Mouse (Mus musculus): Measurements from ENCODE around the gene Cdh13. TPM values are rescaled to one million over a fixed set of nuclear protein-coding genes. Genes with fewer than 3 reads are reported as not detected.

The Cdh13 gene
- total RNA-seq (2022) = 10 to 100 TPM in 1 of 4 experiments, 1 to 10 TPM in 3; 6.9 to 11.9 (median 7.5) TPM

GRCm38 (mm10) chr8:118283600-118284111 is at the start of gene Cdh13:
Gene Cdh13, plus strand, starts transcription at chr8:118283733.
- no peak for DNase-seq

- DNase-seq = no peak
Observed at GRCm38 (mm10) chr8:118235626-118236025, 47.9 kb upstream of the Cdh13 start.

- DNase-seq = peak; percentile 79
Observed at GRCm38 (mm10) chr8:118237150-118237620, 46.3 kb upstream of the Cdh13 start.

GRCm38 (mm10) chr8:118238156-118238555 is 45.4 kb upstream of the Cdh13 start:
- DNase-seq = peak; percentile 30

GRCm38 (mm10) chr8:118239186-118239585 is 44.3 kb upstream of the Cdh13 start:
- DNase-seq = peak; percentile 67

GRCm38 (mm10) chr8:118249319-118249718 is 34.2 kb upstream of the Cdh13 start:
- no peak for DNase-seq

GRCm38 (mm10) chr8:118249923-118250322 is 33.6 kb upstream of the Cdh13 start:
- no peak for DNase-seq

- DNase-seq = no peak
Observed at GRCm38 (mm10) chr8:118263117-118263516, 20.4 kb upstream of the Cdh13 start.

- DNase-seq = no peak
Observed at GRCm38 (mm10) chr8:118270751-118271402, 12.7 kb upstream of the Cdh13 start.

GRCm38 (mm10) chr8:118272493-118272892 is 11.0 kb upstream of the Cdh13 start:
- no peak for DNase-seq

- DNase-seq = no peak
Observed at GRCm38 (mm10) chr8:118274243-118274642, 9.3 kb upstream of the Cdh13 start.

- peak; percentile 47 for DNase-seq
Observed at GRCm38 (mm10) chr8:118274688-118275087, 8.8 kb upstream of the Cdh13 start.

- DNase-seq = peak; percentile 10
Observed at GRCm38 (mm10) chr8:118284112-118285029, 838 bp downstream of the Cdh13 start.

GRCm38 (mm10) chr8:118285596-118286281 is 2.2 kb downstream of the Cdh13 start:
- DNase-seq = no peak

- DNase-seq = no peak
Observed at GRCm38 (mm10) chr8:118286282-118287180, 3.0 kb downstream of the Cdh13 start.

GRCm38 (mm10) chr8:118287496-118287895 is 4.0 kb downstream of the Cdh13 start:
- no peak for DNase-seq

- no peak for DNase-seq
Observed at GRCm38 (mm10) chr8:118288259-118288952, 4.9 kb downstream of the Cdh13 start.

- no peak for DNase-seq
Observed at GRCm38 (mm10) chr8:118289091-118289490, 5.6 kb downstream of the Cdh13 start.

GRCm38 (mm10) chr8:118289525-118289924 is 6.0 kb downstream of the Cdh13 start:
- DNase-seq = no peak

- no peak for DNase-seq
Observed at GRCm38 (mm10) chr8:118290266-118290665, 6.7 kb downstream of the Cdh13 start.

GRCm38 (mm10) chr8:118296477-118296876 is 12.9 kb downstream of the Cdh13 start:
- DNase-seq = no peak
